Mouse (Mus musculus): ENCODE data around the gene Fiz1. TPM values are rescaled to one million over a fixed set of nuclear protein-coding genes. Genes with fewer than 3 reads are reported as not detected.

Gene Fiz1
- polyA plus RNA-seq, 1 experiment from 2014 or later, result 44.6 TPM

GRCm38 (mm10) chr7:5053456-5054179, 39.1 kb upstream of the Fiz1 start:
- no peak for ATAC-seq (ENCODE audit: low FRiP score, low read depth)
- Histone ChIP-seq H3K4me2 (peak overlapping the region; percentile 93), H3K4me3 (peak overlapping the region; percentile 79), H3K27ac (replicated peaks) (peak overlapping the region; percentile 54; the same call in 1 of the 2 replicates), H3K9ac (peak overlapping the region; percentile 84), H3K9me3 (no peaks in the 10 kb centered on the region), H3K4me1 (replicated peaks) (peaks cover 68% of the 10 kb centered on the region), H3K36me3 (no peaks in the 10 kb centered on the region), H3K27me3 (peaks cover 28% of the 10 kb centered on the region)
- 10% methylated on average over 32 of the region's 32 CpGs for WGBS

- H3K9ac ChIP-seq, result peak overlapping the region; percentile 84
- WGBS, result 4% methylated on average over 44 of the region's 45 CpGs
- H3K27me3 ChIP-seq, result peaks cover 28% of the 10 kb centered on the region
- peaks cover 62% of the 10 kb centered on the region for H3K4me1 ChIP-seq (replicated peaks)
- H3K4me3 ChIP-seq, result peak overlapping the region; percentile 79
- no peaks in the 10 kb centered on the region for H3K36me3 ChIP-seq
- ATAC-seq (ENCODE audit: low FRiP score, low read depth), result no peak
- no peaks in the 10 kb centered on the region for H3K9me3 ChIP-seq
- H3K4me2 ChIP-seq, result peak overlapping the region; percentile 93
- H3K27ac ChIP-seq (replicated peaks), result 0 out of 2 replicates have a peak overlapping the region, but pooled peaks have one; percentile 24
Observed at GRCm38 (mm10) chr7:5052931-5053343, 38.4 kb upstream of the Fiz1 start.

- Histone ChIP-seq H3K27ac (replicated peaks) (peak overlapping the region; percentile 92; the same call in 1 of the 2 replicates), H3K27me3 (peaks cover 24% of the 10 kb centered on the region), H3K4me3 (peak overlapping the region; percentile 79), H3K36me3 (no peaks in the 10 kb centered on the region), H3K4me1 (replicated peaks) (peaks cover 57% of the 10 kb centered on the region), H3K9me3 (no peaks in the 10 kb centered on the region), H3K4me2 (peak overlapping the region; percentile 93), H3K9ac (peak overlapping the region; percentile 84)
- ATAC-seq (ENCODE audit: low FRiP score, low read depth), result no peak
- WGBS, result 2% methylated on average over 12 of the region's 12 CpGs
Observed at GRCm38 (mm10) chr7:5052438-5052837, 37.9 kb upstream of the Fiz1 start.

GRCm38 (mm10) chr7:5051193-5052192, 37.0 kb upstream of the Fiz1 start, which contains the start of gene Zfp580:
Zfp580 (plus strand) TSS chr7:5051538.
- Histone ChIP-seq H3K36me3 (no peaks in the 10 kb centered on the region), H3K27me3 (peaks cover 24% of the 10 kb centered on the region), H3K9me3 (no peaks in the 10 kb centered on the region), H3K27ac (replicated peaks) (peak within 1 kb of the TSS; percentile 92), H3K9ac (peak within 1 kb of the TSS; percentile 84), H3K4me1 (replicated peaks) (peaks cover 51% of the 10 kb centered on the region), H3K4me2 (peak within 1 kb of the TSS; percentile 93), H3K4me3 (peak within 1 kb of the TSS; percentile 79)
- peak; percentile 79 for ATAC-seq (ENCODE audit: low FRiP score, low read depth)
- WGBS, result under 1% methylated on average over 65 of the region's 65 CpGs

- Histone ChIP-seq H3K4me2 (no peak overlapping the region), H3K27ac (replicated peaks) (no peak overlapping the region), H3K36me3 (no peaks in the 10 kb centered on the region), H3K27me3 (no peaks in the 10 kb centered on the region), H3K4me1 (replicated peaks) (peaks cover 13% of the 10 kb centered on the region), H3K9me3 (no peaks in the 10 kb centered on the region), H3K9ac (no peak overlapping the region), H3K4me3 (no peak overlapping the region)
- no peak for ATAC-seq (ENCODE audit: low FRiP score, low read depth)
- WGBS, result 23% methylated on average over 2 of the region's 2 CpGs
Observed at GRCm38 (mm10) chr7:5047313-5047712, 32.8 kb upstream of the Fiz1 start.

GRCm38 (mm10) chr7:5046112-5046511, 31.6 kb upstream of the Fiz1 start:
- Histone ChIP-seq H3K4me3 (no peak overlapping the region), H3K4me2 (no peak overlapping the region), H3K4me1 (replicated peaks) (peaks cover 8% of the 10 kb centered on the region), H3K27ac (replicated peaks) (no peak overlapping the region), H3K27me3 (no peaks in the 10 kb centered on the region), H3K36me3 (no peaks in the 10 kb centered on the region), H3K9me3 (no peaks in the 10 kb centered on the region), H3K9ac (no peak overlapping the region)
- no peak for ATAC-seq (ENCODE audit: low FRiP score, low read depth)
- 67% methylated on average over 2 of the region's 2 CpGs for WGBS

GRCm38 (mm10) chr7:5044981-5045380, 30.5 kb upstream of the Fiz1 start:
- Histone ChIP-seq H3K4me1 (replicated peaks) (peaks cover 1% of the 10 kb centered on the region; the same call in 1 of the 2 replicates), H3K4me2 (no peak overlapping the region), H3K9me3 (no peaks in the 10 kb centered on the region), H3K27me3 (no peaks in the 10 kb centered on the region), H3K4me3 (no peak overlapping the region), H3K27ac (replicated peaks) (no peak overlapping the region), H3K36me3 (no peaks in the 10 kb centered on the region), H3K9ac (no peak overlapping the region)
- WGBS, result 76% methylated on average over 2 of the region's 2 CpGs
- no peak for ATAC-seq (ENCODE audit: low FRiP score, low read depth)

GRCm38 (mm10) chr7:5038940-5039339, 24.4 kb upstream of the Fiz1 start:
- H3K4me2 ChIP-seq, result peak overlapping the region; percentile 58
- H3K36me3 ChIP-seq, result peaks cover 18% of the 10 kb centered on the region
- peak overlapping the region; percentile 82 for H3K9ac ChIP-seq
- 35% methylated on average over 5 of the region's 5 CpGs for WGBS
- H3K4me1 ChIP-seq (replicated peaks), result peaks cover 21% of the 10 kb centered on the region
- no peaks in the 10 kb centered on the region for H3K9me3 ChIP-seq
- ATAC-seq (ENCODE audit: low FRiP score, low read depth), result no peak
- H3K27me3 ChIP-seq, result no peaks in the 10 kb centered on the region
- peak overlapping the region; percentile 98 for H3K27ac ChIP-seq (replicated peaks)
- H3K4me3 ChIP-seq, result peak overlapping the region; percentile 68

GRCm38 (mm10) chr7:5038109-5038732, 23.7 kb upstream of the Fiz1 start, which contains the start of gene Zfp784:
Zfp784 (minus strand) TSS chr7:5038446.
- H3K27ac ChIP-seq (replicated peaks), result peak within 1 kb of the TSS; percentile 98
- WGBS, result 0% methylated on average over 48 of the region's 48 CpGs
- peaks cover 24% of the 10 kb centered on the region for H3K36me3 ChIP-seq
- H3K4me1 ChIP-seq (replicated peaks), result peaks cover 21% of the 10 kb centered on the region
- peak within 1 kb of the TSS; percentile 68 for H3K4me3 ChIP-seq
- H3K4me2 ChIP-seq, result peak within 1 kb of the TSS; percentile 58
- no peaks in the 10 kb centered on the region for H3K27me3 ChIP-seq
- peak; percentile 96 for ATAC-seq (ENCODE audit: low FRiP score, low read depth)
- H3K9me3 ChIP-seq, result no peaks in the 10 kb centered on the region
- peak within 1 kb of the TSS; percentile 82 for H3K9ac ChIP-seq

- Histone ChIP-seq H3K27ac (replicated peaks) (peak overlapping the region; percentile 98), H3K9me3 (no peaks in the 10 kb centered on the region), H3K4me2 (peak overlapping the region; percentile 58), H3K4me1 (replicated peaks) (peaks cover 21% of the 10 kb centered on the region), H3K9ac (peak overlapping the region; percentile 82; the same call in 1 of the 2 replicates), H3K4me3 (peak overlapping the region; percentile 68), H3K36me3 (peaks cover 28% of the 10 kb centered on the region), H3K27me3 (no peaks in the 10 kb centered on the region)
- ATAC-seq (ENCODE audit: low FRiP score, low read depth), result no peak
- WGBS, result 84% methylated on average over 8 of the region's 8 CpGs
Observed at GRCm38 (mm10) chr7:5037467-5037866, 23.0 kb upstream of the Fiz1 start.

GRCm38 (mm10) chr7:5037026-5037425, 22.5 kb upstream of the Fiz1 start:
- Histone ChIP-seq H3K36me3 (peaks cover 33% of the 10 kb centered on the region), H3K27me3 (no peaks in the 10 kb centered on the region), H3K9me3 (no peaks in the 10 kb centered on the region), H3K9ac (no peak overlapping the region), H3K4me1 (replicated peaks) (peaks cover 21% of the 10 kb centered on the region), H3K27ac (replicated peaks) (no peak overlapping the region), H3K4me2 (peak overlapping the region; percentile 58), H3K4me3 (no peak overlapping the region)
- WGBS, result 95% methylated on average over 7 of the region's 7 CpGs
- ATAC-seq (ENCODE audit: low FRiP score, low read depth), result no peak
